Mouse (Mus musculus): ENCODE results near the gene Cd8b1. TPM values are rescaled to one million over a fixed set of nuclear protein-coding genes. Genes with fewer than 3 reads are reported as not detected.

Cd8b1 gene
- polyA plus RNA-seq (2012; rRNA removed), result not detected in 2 replicates

GRCm38 (mm10) chr6:71322491-71322921 is at the start of gene Cd8b1:
TSS of gene Cd8b1 (plus strand) at chr6:71322788.

GRCm38 (mm10) chr6:71321826-71322283 is 733 bp upstream of the Cd8b1 start, which contains the start of gene Smyd1:
TSS of gene Smyd1 (minus strand) at chr6:71322233.

GRCm38 (mm10) chr6:71373249-71373775 is 50.7 kb downstream of the Cd8b1 start, which contains the start of gene Cd8a:
TSS of gene Cd8a (plus strand) at chr6:71373427.

Other genes with a start within 250 kb of the Cd8b1 start
- 7.2 and 7.6 TPM in 2 replicates for gene Thnsl2, start 178.3 kb upstream of the Cd8b1 start, polyA plus RNA-seq (2012; rRNA removed)
- gene Fabp1, start 123.0 kb upstream of the Cd8b1 start, polyA plus RNA-seq (2012; rRNA removed), result 0.27 TPM in 1 of 2 replicates, not detected in the other
- 1.4 and 2.3 TPM in 2 replicates for gene Krcc1, start 51.1 kb upstream of the Cd8b1 start, polyA plus RNA-seq (2012; rRNA removed)
- gene Smyd1, start 555 bp upstream of the Cd8b1 start, polyA plus RNA-seq (2012; rRNA removed), result 0.42 and 1.0 TPM in 2 replicates
- gene Cd8a, start 50.6 kb downstream of the Cd8b1 start, polyA plus RNA-seq (2012; rRNA removed), result 0.02 TPM in 1 of 2 replicates, not detected in the other
- 7.4 and 11.0 TPM in 2 replicates for gene Rmnd5a, start 117.8 kb downstream of the Cd8b1 start, polyA plus RNA-seq (2012; rRNA removed)
- gene Rnf103, start 171.1 kb downstream of the Cd8b1 start, polyA plus RNA-seq (2012; rRNA removed), result 9.7 and 18.5 TPM in 2 replicates
- 9.8 and 11.7 TPM in 2 replicates for gene Chmp3, start 221.0 kb downstream of the Cd8b1 start, polyA plus RNA-seq (2012; rRNA removed)